Mouse (Mus musculus) intestine, embryonic 15.5 days (tissue): Measurements from ENCODE around the gene Car12. TPM values are rescaled to one million over a fixed set of nuclear protein-coding genes. Genes with fewer than 3 reads are reported as not detected.
A peak's percentile ranks its signal among the peaks of the same experiment; 100 is the strongest.

ENCODE experiments used
- ATAC-seq: fragments of 200-750 bp; cut with Nextera tagmentation; 2 replicates; pipeline ENCODE4 v1.8.0; 2017; ENCODE audit warnings: moderate TSS enrichment, moderate library complexity
- H3K27ac ChIP-seq: fragments of 300-500 bp; sonication (generic); 2 replicates; pipeline ENCODE4 v1.5.1; 2015; ENCODE audit warnings: mild to moderate bottlenecking, inconsistent platforms
- H3K27me3 ChIP-seq: fragments of 300-500 bp; sonication (generic); replicated peaks from 2 replicates; pipeline ENCODE4 v1.6.1; 2015; ENCODE audit warnings: inconsistent platforms
- H3K36me3 ChIP-seq: fragments of 300-500 bp; sonication (generic); 2 replicates; pipeline ENCODE4 v1.6.1; 2015; ENCODE audit warnings: inconsistent platforms
- H3K4me1 ChIP-seq: fragments of 300-500 bp; sonication (generic); replicated peaks from 2 replicates; pipeline ENCODE4 v1.6.1; 2015; ENCODE audit warnings: inconsistent platforms
- H3K4me2 ChIP-seq: fragments of 300-500 bp; sonication (generic); replicated peaks from 2 replicates; pipeline ENCODE4 v1.6.1; 2015; ENCODE audit warnings: mild to moderate bottlenecking, inconsistent platforms
- H3K4me3 ChIP-seq: fragments of 300-500 bp; sonication (generic); replicated peaks from 2 replicates; pipeline ENCODE4 v1.5.1; 2015; ENCODE audit warnings: inconsistent platforms
- H3K9ac ChIP-seq: fragments of 300-500 bp; sonication (generic); 2 replicates; pipeline ENCODE4 v1.6.1; 2015; ENCODE audit warnings: inconsistent platforms
- H3K9me3 ChIP-seq: fragments of 300-500 bp; sonication (generic); 2 replicates; pipeline ENCODE4 v1.6.1; 2016; ENCODE audit warnings: inconsistent platforms
- WGBS: fragments of 180-500 bp; shearing (Covaris S2); methylation state at CpG from one replicate; pipeline ENCODE4 v1.1.7; 2015; 5-methylcytosine and 5-hydroxymethylcytosine counted together
- polyA plus RNA-seq: library from polyadenylated mRNA; unstranded; fragments of >200 nt; fragmentation: Nextera tagmentation; extraction: Ambion mirVana; gene quantifications from 2 replicates; pipeline ENCODE4 v1.2.1, GENCODE M21; 2015

The Car12 gene
- polyA plus RNA-seq, 1 experiment from 2014 or later, result 5.2 TPM

GRCm38 (mm10) chr9:66716533-66716932, 3.0 kb downstream of the Car12 start:
- Histone ChIP-seq H3K27me3 (0 out of 2 replicates have a peak, but pooled peaks cover 2% of the 10 kb centered on the region), H3K4me1 (peaks cover 4% of the 10 kb centered on the region), H3K27ac (no peak overlapping the region), H3K4me3 (no peak overlapping the region), H3K9me3 (no peaks in the 10 kb centered on the region), H3K36me3 (no peaks in the 10 kb centered on the region), H3K9ac (no peak overlapping the region), H3K4me2 (no peak overlapping the region)
- WGBS, result 70% methylated on average over 3 of the region's 3 CpGs
- no peak for ATAC-seq

GRCm38 (mm10) chr9:66720686-66721450, 7.4 kb downstream of the Car12 start:
- Histone ChIP-seq H3K4me2 (no peak overlapping the region), H3K36me3 (no peaks in the 10 kb centered on the region), H3K9me3 (no peaks in the 10 kb centered on the region), H3K9ac (no peak overlapping the region), H3K4me3 (no peak overlapping the region), H3K27me3 (no peaks in the 10 kb centered on the region), H3K4me1 (no peaks in the 10 kb centered on the region), H3K27ac (no peak overlapping the region)
- 87% methylated on average over 8 of the region's 8 CpGs for WGBS
- no peak for ATAC-seq

GRCm38 (mm10) chr9:66722187-66722868, 8.8 kb downstream of the Car12 start:
- Histone ChIP-seq H3K27me3 (no peaks in the 10 kb centered on the region), H3K4me2 (no peak overlapping the region), H3K36me3 (no peaks in the 10 kb centered on the region), H3K9me3 (no peaks in the 10 kb centered on the region), H3K27ac (no peak overlapping the region), H3K9ac (no peak overlapping the region), H3K4me3 (no peak overlapping the region), H3K4me1 (no peaks in the 10 kb centered on the region)
- 83% methylated on average over 5 of the region's 5 CpGs for WGBS
- no peak for ATAC-seq

- no peaks in the 10 kb centered on the region for H3K9me3 ChIP-seq
- no peak overlapping the region for H3K27ac ChIP-seq
- ATAC-seq, result no peak
- 69% methylated on average over 5 of the region's 5 CpGs for WGBS
- H3K9ac ChIP-seq, result no peak overlapping the region
- H3K4me3 ChIP-seq, result no peak overlapping the region
- no peak overlapping the region for H3K4me2 ChIP-seq
- H3K4me1 ChIP-seq, result no peaks in the 10 kb centered on the region
- no peaks in the 10 kb centered on the region for H3K27me3 ChIP-seq
- H3K36me3 ChIP-seq, result no peaks in the 10 kb centered on the region
Measured at GRCm38 (mm10) chr9:66722869-66723272, 9.4 kb downstream of the Car12 start.

- Histone ChIP-seq H3K4me3 (no peak overlapping the region), H3K4me1 (no peaks in the 10 kb centered on the region), H3K9me3 (no peaks in the 10 kb centered on the region), H3K27ac (no peak overlapping the region), H3K27me3 (no peaks in the 10 kb centered on the region), H3K36me3 (no peaks in the 10 kb centered on the region), H3K4me2 (no peak overlapping the region), H3K9ac (no peak overlapping the region)
- WGBS, result 74% methylated on average over 3 of the region's 3 CpGs
- no peak for ATAC-seq
Measured at GRCm38 (mm10) chr9:66725591-66725990, 12.1 kb downstream of the Car12 start.

GRCm38 (mm10) chr9:66727333-66727732, 13.8 kb downstream of the Car12 start:
- no peaks in the 10 kb centered on the region for H3K4me1 ChIP-seq
- H3K27ac ChIP-seq, result no peak overlapping the region

GRCm38 (mm10) chr9:66730556-66730955, 17.1 kb downstream of the Car12 start:
- Histone ChIP-seq H3K9ac (no peak overlapping the region), H3K27me3 (no peaks in the 10 kb centered on the region), H3K4me3 (no peak overlapping the region), H3K4me2 (no peak overlapping the region), H3K27ac (no peak overlapping the region), H3K9me3 (no peaks in the 10 kb centered on the region), H3K36me3 (no peaks in the 10 kb centered on the region), H3K4me1 (peaks cover 10% of the 10 kb centered on the region)
- ATAC-seq, result no peak
- 72% methylated on average over 3 of the region's 3 CpGs for WGBS

More at GRCm38 (mm10) chr9:66727333-66727732, 13.8 kb downstream of the Car12 start:
- Histone ChIP-seq H3K4me2 (no peak overlapping the region), H3K27me3 (no peaks in the 10 kb centered on the region), H3K36me3 (no peaks in the 10 kb centered on the region), H3K9me3 (no peaks in the 10 kb centered on the region), H3K9ac (no peak overlapping the region), H3K4me3 (no peak overlapping the region)
- WGBS, result 60% methylated on average over 7 of the region's 7 CpGs
- no peak for ATAC-seq

- Histone ChIP-seq H3K4me3 (no peak overlapping the region), H3K4me2 (no peak overlapping the region), H3K27ac (no peak overlapping the region), H3K9ac (no peak overlapping the region), H3K9me3 (no peaks in the 10 kb centered on the region), H3K4me1 (peaks cover 10% of the 10 kb centered on the region), H3K27me3 (no peaks in the 10 kb centered on the region), H3K36me3 (no peaks in the 10 kb centered on the region)
- WGBS, result 75% methylated on average over 7 of the region's 7 CpGs
- ATAC-seq, result no peak
Measured at GRCm38 (mm10) chr9:66731284-66731683, 17.8 kb downstream of the Car12 start.

- no peak for ATAC-seq
- H3K27ac ChIP-seq, result no peak overlapping the region
Measured at GRCm38 (mm10) chr9:66732791-66733691, 19.6 kb downstream of the Car12 start.

GRCm38 (mm10) chr9:66734568-66734967, 21.1 kb downstream of the Car12 start:
- Histone ChIP-seq H3K27me3 (no peaks in the 10 kb centered on the region), H3K9me3 (no peaks in the 10 kb centered on the region), H3K27ac (no peak overlapping the region), H3K9ac (no peak overlapping the region), H3K4me1 (peaks cover 13% of the 10 kb centered on the region), H3K36me3 (no peaks in the 10 kb centered on the region), H3K4me3 (no peak overlapping the region), H3K4me2 (no peak overlapping the region)
- WGBS, result 74% methylated on average over 6 of the region's 6 CpGs
- no peak for ATAC-seq

More at GRCm38 (mm10) chr9:66732791-66733691, 19.6 kb downstream of the Car12 start:
- no peaks in the 10 kb centered on the region for H3K36me3 ChIP-seq
- WGBS, result 24% methylated on average over 15 of the region's 15 CpGs
- no peaks in the 10 kb centered on the region for H3K9me3 ChIP-seq
- no peak overlapping the region for H3K9ac ChIP-seq
- H3K4me1 ChIP-seq, result peaks cover 13% of the 10 kb centered on the region
- no peak overlapping the region for H3K4me3 ChIP-seq
- 0 out of 2 replicates have a peak overlapping the region, but pooled peaks have one; percentile 7 for H3K4me2 ChIP-seq
- no peaks in the 10 kb centered on the region for H3K27me3 ChIP-seq

- 94% methylated on average over 2 of the region's 2 CpGs for WGBS
- H3K36me3 ChIP-seq, result no peaks in the 10 kb centered on the region
- no peak overlapping the region for H3K4me3 ChIP-seq
- H3K9me3 ChIP-seq, result no peaks in the 10 kb centered on the region
- no peak overlapping the region for H3K4me2 ChIP-seq
- H3K4me1 ChIP-seq, result peaks cover 13% of the 10 kb centered on the region
- no peak for ATAC-seq
- H3K27ac ChIP-seq, result no peak overlapping the region
- no peak overlapping the region for H3K9ac ChIP-seq
- H3K27me3 ChIP-seq, result no peaks in the 10 kb centered on the region
Measured at GRCm38 (mm10) chr9:66735122-66735521, 21.6 kb downstream of the Car12 start.

GRCm38 (mm10) chr9:66736016-66736415, 22.5 kb downstream of the Car12 start:
- Histone ChIP-seq H3K9ac (no peak overlapping the region), H3K4me2 (no peak overlapping the region), H3K4me1 (peaks cover 13% of the 10 kb centered on the region), H3K4me3 (no peak overlapping the region), H3K36me3 (no peaks in the 10 kb centered on the region), H3K27ac (no peak overlapping the region), H3K9me3 (no peaks in the 10 kb centered on the region), H3K27me3 (no peaks in the 10 kb centered on the region)
- WGBS, result 58% methylated on average over 3 of the region's 3 CpGs
- peak; percentile 77 for ATAC-seq
